Mouse (Mus musculus) monocyte, adult 2 months (primary cell): ENCODE measurements around the gene Sdc4.
A peak's percentile ranks its signal among the peaks of the same experiment; 100 is the strongest.

Experiments
- DNase-seq, 2 experiments: peaks; one replicate each; pipeline ENCODE4 v3.0.0; 2022; ENCODE audit warnings: low spot score in 2 of 2, low read depth in 1 of 2

Gene Sdc4

DNA sequence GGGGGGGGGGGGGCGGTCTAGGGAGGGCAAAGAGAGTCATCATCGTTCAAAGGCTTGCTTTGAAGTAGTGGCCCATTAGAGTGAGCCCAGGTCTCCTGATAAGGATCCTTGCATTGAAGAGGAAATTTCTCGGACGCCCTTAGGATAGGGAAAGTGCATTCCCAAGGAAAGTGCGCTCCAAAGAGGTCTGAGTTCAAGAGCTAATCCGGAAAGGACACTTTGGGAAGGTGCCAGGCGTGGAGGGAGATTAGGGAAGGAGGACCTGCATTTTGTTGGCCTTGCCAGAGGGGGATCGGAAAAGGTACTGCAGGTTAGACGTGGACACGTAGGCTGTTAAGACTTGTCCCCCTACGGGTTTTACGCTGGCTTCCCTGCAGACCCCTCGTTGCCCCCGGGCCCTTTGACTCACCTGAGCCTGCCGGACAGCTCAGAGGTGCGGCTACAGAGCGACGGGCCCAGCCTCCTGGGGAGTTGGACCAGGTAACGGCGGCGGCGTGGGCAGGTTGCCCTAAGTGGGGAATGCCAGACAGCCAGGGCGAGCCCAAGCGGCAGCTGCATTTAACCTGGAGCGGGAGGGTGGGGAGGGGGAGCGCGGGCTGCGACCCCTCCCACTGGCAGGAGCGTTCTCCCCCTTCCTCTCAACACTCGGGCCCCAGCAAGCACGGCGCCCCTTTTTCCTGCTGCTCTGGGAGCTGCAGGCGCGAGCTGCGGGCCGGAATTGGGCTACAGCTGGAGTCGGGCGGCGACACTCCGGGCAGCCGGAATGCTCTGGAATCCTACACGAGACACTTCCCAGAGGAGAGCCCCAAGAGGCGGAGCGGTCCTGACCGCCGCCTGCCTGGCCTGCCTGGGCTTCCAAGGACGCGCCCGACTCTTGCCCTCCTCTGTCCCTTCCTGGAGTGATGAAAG lies 39.4 kb downstream of the Sdc4 start:
- no peak for DNase-seq

DNA sequence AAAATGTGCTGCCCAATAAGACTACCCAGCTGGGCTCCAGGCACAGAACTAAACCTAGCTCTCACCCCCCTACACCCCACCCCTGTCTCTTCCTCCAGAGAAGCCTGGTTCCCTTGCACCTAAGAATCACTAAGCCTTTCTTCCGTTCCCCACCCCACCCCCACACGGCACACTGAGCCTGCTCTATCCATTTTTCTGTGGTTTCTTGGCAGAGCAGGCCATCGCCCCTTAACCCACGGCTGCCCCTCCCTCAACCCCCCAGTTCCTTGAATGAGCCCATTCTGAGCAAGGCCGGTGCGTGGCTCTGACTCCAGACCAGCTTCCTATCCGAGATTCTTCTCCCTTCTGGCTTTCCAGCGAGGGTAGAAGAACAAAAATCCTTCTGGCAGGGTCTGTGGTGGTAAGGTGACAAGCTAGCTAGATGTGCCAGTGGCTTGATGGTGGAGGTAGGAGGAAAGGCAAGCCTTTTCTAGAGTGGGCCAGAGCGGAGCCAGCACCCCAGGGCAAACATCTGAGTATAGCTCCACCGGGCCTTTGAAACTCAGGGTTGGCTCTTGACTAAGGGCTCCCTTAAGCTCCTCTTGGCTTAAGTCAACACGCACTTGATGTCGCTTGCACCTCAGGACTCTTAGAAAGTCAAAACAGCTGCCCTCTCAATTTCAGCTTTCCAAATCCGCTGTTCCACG lies 40.1 kb downstream of the Sdc4 start:
- DNase-seq, result no peak

DNA sequence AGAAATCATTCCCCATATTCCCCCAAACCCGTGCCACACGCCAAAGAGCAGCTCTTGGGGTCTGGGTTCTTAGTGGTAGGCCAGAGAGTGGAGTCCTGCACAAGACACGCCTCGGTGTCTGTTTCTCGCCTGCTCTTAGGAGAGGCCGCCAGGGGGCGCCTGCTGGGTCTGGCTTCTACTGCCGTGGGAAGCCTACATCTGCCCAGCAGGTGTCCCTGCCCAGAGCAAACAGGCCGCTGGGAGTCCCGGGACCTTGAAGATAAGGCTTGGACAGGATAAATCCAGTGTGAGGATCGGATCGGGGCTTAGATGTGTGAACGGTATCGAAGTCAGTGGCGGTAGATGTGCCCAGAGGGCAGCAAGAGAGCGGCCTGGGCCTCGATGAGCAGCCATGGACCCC lies 40.8 kb downstream of the Sdc4 start, which contains the start of gene Rbpjl:
TSS of gene Rbpjl (plus strand) at position 236 of the 400 bp plus-strand sequence.
- peak in 1 of 2 experiments; percentile 34 for DNase-seq

DNA sequence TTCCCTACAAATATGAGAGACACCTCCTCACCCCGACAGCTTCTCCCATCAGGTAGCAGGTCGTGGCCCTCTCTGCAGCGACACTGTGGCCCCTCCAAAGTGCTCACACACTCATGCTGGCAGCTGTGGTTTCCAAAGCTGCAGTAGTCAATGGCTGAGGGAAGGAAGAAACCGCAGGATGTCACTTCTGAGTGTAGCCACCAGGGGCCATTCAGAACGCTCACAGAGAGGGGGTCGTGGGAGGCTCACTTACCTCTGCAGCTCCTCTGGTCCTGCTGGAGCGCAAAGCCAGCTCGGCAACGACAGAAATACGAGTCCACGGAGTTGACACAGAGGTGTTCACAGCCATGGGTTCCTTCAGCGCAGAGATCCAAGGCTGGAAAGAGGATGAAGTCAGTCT lies 46.8 kb downstream of the Sdc4 start:
- DNase-seq, result no peak

DNA sequence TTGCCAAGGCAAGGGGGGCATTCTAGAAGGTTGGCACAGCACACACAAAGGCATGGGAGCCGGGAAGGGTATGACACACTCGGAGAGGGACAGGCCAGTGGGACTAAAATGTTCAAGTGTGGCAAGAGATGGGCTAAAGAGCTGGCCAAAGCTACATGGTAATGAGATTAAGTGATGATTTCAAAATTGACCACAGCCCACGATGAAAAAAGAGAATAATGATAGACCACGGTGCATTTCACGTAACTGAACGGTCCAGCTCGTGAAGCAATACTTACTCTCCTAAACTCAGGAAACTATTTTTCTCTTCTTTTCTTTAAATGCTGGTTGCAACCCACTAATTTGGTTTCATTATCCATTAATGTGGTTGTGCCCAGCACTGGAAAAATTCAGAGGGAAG lies 47.6 kb downstream of the Sdc4 start:
- no peak for DNase-seq

DNA sequence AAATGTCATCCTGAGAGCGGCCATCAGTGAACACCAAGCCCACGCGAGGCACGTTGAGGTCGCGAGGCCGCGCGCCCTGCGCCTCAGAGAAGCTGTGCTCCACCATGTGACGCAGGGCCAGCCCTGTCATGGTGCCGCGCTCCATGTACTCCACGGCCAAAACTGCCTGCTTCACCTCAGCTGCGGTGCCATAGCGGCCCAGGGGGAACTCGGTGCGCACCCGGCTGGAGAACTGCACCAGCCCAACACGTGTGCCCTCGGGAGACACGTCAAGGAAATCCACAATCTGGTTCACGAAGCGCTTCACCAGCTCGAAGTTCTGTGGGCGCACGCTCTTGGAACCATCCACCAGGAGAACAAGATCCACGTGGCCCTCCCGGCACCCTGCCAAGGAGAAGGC lies 50.6 kb downstream of the Sdc4 start:
- DNase-seq, result no peak

DNA sequence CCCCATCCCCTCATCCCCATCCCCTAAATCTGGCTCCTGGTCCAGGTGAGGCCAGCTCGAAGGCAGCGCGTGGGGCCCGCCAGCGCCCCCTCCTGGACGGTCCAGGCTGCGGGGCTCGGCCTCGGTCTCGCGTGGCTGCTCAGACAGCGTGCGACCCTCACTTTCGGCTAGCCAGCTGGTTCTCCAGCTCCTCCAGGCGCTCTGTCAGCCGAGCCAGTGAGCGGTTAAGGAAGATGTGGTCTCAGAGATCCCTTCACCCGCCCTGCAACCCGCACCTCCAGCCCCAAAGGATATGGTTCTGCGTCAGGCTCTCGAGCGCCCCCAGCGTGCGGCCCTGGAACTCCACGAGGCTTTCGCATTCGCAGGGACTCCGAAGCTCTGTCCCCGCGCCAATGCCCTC lies 54.2 kb downstream of the Sdc4 start:
- peak; percentile 42 to 78 for DNase-seq

DNA sequence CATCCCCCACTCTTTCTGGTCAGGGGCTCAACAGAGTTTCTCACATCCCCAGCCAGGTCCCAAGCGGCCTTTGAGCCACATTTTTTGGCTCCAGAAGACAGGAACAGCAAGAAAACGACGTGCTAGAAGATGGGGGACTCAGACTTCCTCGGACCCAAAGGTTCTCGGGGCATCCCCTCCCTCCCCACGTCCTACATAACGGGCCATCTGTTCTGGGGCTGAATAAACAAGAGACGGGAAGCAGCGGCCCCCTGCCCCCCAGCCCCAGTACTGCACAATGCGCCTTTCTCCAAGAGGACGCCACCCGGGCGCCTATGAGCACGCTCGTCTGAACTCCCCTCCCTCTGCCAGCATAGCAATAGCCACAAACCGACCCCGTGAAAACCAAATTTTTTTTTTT lies 54.7 kb downstream of the Sdc4 start, which contains the start of gene Slpi:
TSS of gene Slpi (minus strand) at position 76 of the 400 bp plus-strand sequence.
- no peak for DNase-seq

DNA sequence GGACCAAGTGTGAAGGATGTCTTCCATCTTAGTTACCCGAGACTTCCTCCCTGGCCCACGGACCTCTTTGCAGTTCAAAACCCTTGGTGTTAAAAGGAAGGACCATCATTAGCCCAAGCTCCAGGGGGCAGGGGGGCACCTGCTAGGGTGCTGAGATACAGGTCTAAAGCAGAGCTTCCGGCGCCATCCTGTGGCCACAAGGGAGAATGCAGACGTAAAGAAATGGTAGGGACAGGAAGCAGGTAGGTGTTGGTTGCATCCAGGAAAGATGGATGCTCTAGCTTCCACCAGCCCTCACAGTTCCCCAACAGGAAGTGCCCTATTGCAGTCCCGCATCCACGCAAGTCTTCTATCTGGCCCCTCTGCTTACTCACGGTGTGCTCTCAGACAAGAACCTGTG lies 56.7 kb downstream of the Sdc4 start:
- DNase-seq, result peak in 1 of 2 experiments; percentile 21

DNA sequence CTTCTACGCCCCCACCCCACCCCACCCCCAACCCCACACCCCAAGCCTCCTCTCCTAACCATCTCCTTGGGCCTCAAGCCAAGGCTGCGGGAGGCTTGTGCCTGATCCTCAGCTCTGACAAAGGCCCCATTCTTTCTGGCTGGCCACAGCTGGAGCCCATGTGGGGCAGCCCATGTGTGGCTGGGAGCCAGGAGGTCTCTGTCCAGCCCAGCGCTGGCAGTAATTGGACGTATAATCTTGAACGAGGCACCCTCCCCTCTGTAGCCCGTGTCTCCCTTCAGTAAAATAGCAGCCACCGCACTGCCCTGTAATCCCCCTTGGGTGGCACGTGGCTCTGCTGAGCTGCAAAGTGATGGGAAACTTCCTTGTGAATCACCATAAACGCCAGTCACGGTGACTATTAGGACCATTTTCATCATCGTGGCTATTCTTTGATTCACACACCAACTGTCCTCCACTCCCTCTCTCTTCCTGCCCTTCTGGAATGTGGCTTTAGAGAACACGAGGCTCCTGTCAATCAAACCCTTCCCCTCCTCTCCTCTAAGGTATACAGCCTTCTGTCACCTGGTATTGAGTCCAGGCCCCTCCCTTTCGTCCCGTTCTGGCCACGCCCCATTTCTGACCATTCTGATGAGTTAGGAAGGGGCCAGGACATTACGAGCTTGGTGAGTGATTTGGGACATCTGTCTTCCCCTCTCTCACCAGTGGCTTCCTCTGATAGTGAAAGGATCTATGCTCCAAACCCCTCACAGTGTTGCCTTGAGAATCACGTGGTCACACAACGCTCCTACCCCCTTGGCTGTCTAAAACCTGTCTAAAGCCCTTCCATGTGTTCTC lies 57.5 kb downstream of the Sdc4 start:
- DNase-seq, result no peak

DNA sequence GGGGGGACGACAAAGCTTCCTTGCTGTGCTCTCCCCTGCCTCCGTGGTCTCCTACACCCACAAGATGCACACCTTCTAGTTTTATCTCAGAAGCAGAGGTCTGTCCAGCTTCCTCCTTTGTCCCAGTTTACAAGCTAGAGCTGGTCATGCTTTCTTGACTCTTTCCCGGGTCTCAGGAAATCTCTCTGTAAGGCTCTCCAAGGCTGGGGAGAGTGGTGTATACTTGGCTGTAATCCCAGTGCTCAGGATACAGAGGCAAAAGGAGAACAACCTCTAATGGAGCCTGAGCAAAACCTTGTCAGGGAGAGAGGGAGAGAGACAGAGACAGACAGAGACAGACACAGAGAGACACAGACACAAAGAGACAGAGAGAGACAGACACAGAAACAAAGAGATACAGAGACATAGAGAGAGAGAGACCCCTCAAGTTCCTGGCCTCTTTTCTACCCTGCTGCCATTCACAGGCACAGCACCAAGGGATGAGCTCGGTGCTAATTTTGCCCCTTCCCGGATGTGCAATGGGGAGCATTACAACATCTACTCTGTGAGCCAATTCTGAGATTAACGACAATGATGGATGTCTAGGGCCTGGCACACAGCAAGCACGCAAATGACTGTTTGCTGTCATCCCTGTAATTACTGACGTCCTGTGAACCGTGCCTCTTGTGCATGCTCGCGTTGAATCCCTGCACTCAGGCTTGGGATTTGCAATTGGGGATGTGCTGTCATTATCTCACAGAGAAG lies 59.9 kb downstream of the Sdc4 start:
- no peak for DNase-seq

DNA sequence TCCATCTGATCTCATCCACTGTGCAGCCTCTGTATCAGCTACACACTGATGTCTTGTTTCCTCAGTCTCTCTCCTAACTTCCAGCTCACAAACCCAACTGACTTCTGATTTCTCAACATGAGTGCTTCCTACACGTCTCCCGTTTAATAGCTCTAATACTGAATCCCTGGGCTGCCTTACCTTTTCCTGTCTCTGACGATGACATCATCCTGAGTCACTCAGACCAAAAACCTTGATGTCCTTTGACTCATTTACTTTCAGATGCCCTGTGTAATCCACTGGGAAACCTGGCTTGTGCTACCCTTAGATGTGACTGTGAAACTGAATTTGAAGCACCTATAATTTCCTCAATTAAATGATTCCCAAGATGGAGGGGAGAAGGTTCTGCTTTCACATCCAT lies 60.7 kb downstream of the Sdc4 start:
- no peak for DNase-seq

DNA sequence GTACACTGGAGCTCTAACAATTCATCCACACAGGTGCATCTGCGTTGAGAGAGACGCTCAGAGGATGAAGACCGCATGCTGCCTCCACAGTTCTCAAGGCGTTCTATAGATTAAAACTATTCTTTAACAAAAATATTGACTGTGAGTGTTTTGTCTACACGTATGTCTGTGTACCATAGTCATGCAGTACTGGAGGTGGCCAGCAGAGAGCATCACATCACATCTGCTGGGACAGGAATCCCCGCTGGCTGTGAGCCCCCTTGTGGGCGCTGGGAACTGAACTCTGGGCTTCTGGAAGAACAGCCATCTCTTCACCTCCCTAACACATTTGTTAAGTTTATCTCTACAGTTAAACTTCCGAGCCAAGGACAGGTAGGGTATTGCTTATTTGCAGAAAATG lies 62.0 kb downstream of the Sdc4 start:
- DNase-seq, result no peak

DNA sequence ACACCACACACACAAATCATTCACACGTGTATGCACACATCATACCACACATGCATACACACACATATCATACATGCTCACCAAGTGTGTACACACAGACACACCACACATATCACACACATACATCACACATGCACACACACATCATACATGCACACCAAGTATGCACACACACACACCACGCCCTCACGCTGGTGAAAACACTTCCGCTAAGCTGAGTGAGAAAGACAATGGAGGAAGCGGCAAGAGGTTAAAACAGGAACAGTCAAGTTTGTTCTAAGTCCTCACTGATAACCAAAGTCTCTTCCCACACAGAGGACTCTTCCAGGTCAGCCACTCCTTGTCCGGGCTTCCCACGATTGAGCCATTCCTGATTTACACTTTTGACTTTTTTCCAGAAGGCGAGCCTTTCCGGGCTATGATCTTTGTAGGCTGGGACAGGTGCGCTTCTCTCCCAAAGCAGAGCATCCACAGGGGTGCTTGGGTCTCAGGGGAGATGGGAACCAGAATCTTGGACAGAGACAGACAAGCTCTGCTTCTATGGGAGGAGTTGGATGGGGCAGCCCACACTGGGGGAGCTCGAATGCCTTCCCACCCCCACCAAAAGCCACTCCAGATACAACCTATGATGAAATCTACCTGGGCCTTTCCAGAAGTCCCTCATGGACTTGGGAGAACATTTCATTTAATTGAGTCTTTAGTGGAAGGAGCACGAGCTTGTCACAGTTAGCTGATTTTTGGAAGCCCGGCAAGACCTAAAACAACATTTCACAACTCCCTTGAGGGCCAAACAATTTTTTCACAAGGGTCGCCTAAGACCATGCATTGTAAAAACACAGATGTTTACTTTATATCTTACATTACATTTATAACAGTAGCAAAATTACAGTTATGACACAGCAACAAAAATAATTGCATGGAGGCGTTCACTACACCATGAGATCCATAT lies 65.9 kb downstream of the Sdc4 start:
- no peak for DNase-seq
